Mouse (Mus musculus): ENCODE results near the gene Prickle1. TPM values are rescaled to one million over a fixed set of nuclear protein-coding genes. Genes with fewer than 3 reads are reported as not detected.

Prickle1 gene
- polyA plus RNA-seq, 1 experiment from 2014 or later, result 26.1 TPM

GRCm38 (mm10) chr15:93591371-93591770 lies 4.3 kb downstream of the Prickle1 start:
- peak overlapping the region; percentile 58; the same call in 1 of the 2 replicates for H3K27ac ChIP-seq (ENCODE audit: low read length)
- peak overlapping the region; percentile 46 for H3K4me2 ChIP-seq (replicated peaks; ENCODE audit: low read depth, low read length)
- peak; percentile 24; the same call in 1 of the 2 replicates for TF ChIP-seq CTCF (IDR thresholded peaks at IDR 0.05)
- TF ChIP-seq EP300 (IDR thresholded peaks at IDR 0.05), result no peak
- no peak for DNase-seq (ENCODE audit: low spot score)
- ATAC-seq, result no peak
- H3K4me3 ChIP-seq (ENCODE audit: low read depth, low read length), result peak overlapping the region; percentile 24
- H3K9me3 ChIP-seq (ENCODE audit: low read length), result no peaks in the 10 kb centered on the region
- no peak overlapping the region for H3K9ac ChIP-seq (replicated peaks; ENCODE audit: low read depth)
- no peaks in the 10 kb centered on the region for H3K36me3 ChIP-seq (ENCODE audit: insufficient read depth, low read length)
- H3K4me1 ChIP-seq (ENCODE audit: insufficient read depth, low read depth, low read length), result 0 out of 2 replicates have a peak, but pooled peaks cover 4% of the 10 kb centered on the region
- WGBS, result 33% methylated on average over 7 of the region's 7 CpGs
- no peaks in the 10 kb centered on the region for H3K27me3 ChIP-seq (replicated peaks; ENCODE audit: insufficient read depth, low read length)

- no peak for ATAC-seq
These were observed 7.3 kb downstream of the Prickle1 start for GRCm38 (mm10) chr15:93588401-93588800.

GRCm38 (mm10) chr15:93587660-93588059 lies 8.0 kb downstream of the Prickle1 start:
- WGBS, result 86% methylated on average over 8 of the region's 8 CpGs
- ATAC-seq, result no peak

More at GRCm38 (mm10) chr15:93588401-93588800, 7.3 kb downstream of the Prickle1 start:
- Histone ChIP-seq H3K4me1 (ENCODE audit: insufficient read depth, low read depth, low read length) (no peaks in the 10 kb centered on the region), H3K27me3 (replicated peaks; ENCODE audit: insufficient read depth, low read length) (no peaks in the 10 kb centered on the region), H3K27ac (ENCODE audit: low read length) (no peak overlapping the region), H3K36me3 (ENCODE audit: insufficient read depth, low read length) (no peaks in the 10 kb centered on the region), H3K4me3 (ENCODE audit: low read depth, low read length) (no peak overlapping the region), H3K9me3 (ENCODE audit: low read length) (no peaks in the 10 kb centered on the region), H3K4me2 (replicated peaks; ENCODE audit: low read depth, low read length) (no peak overlapping the region), H3K9ac (replicated peaks; ENCODE audit: low read depth) (no peak overlapping the region)
- TF ChIP-seq CTCF (IDR thresholded peaks at IDR 0.05) (no peak), EP300 (IDR thresholded peaks at IDR 0.05) (no peak)
- no peak for DNase-seq (ENCODE audit: low spot score)
- WGBS, result 63% methylated on average over 6 of the region's 6 CpGs

DNA sequence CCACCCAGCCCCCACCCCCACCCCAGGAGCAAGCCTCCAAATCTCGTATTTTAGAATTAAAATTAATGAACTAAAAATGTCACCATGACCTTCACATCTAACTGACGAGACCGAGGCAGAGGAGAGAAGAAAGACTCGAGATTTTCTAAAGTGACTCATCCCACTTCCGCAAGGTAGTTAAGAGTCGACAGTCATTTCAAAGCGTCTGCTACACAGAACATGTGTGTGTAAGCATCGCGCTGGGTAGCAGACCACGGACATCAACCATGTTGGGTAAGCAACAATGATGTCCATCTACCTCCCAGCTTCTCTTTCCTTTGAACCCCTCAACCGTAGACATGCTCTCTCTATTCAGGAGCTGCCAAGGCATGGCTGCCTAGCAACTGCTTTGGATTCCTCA lies 12.6 kb downstream of the Prickle1 start:
- WGBS, result 87% methylated on average over 11 of the region's 11 CpGs
- H3K4me1 ChIP-seq (ENCODE audit: insufficient read depth, low read depth, low read length), result no peaks in the 10 kb centered on the region
- no peak overlapping the region for H3K9ac ChIP-seq (replicated peaks; ENCODE audit: low read depth)
- H3K36me3 ChIP-seq (ENCODE audit: insufficient read depth, low read length), result no peaks in the 10 kb centered on the region
- H3K27me3 ChIP-seq (replicated peaks; ENCODE audit: insufficient read depth, low read length), result no peaks in the 10 kb centered on the region
- ATAC-seq (no peak), DNase-seq (ENCODE audit: low spot score) (no peak)
- H3K4me3 ChIP-seq (ENCODE audit: low read depth, low read length), result no peak overlapping the region
- TF ChIP-seq EP300 (IDR thresholded peaks at IDR 0.05), result no peak
- TF ChIP-seq CTCF (IDR thresholded peaks at IDR 0.05), result no peak
- H3K27ac ChIP-seq (ENCODE audit: low read length), result no peak overlapping the region
- no peak overlapping the region for H3K4me2 ChIP-seq (replicated peaks; ENCODE audit: low read depth, low read length)
- no peaks in the 10 kb centered on the region for H3K9me3 ChIP-seq (ENCODE audit: low read length)

More at GRCm38 (mm10) chr15:93587660-93588059, 8.0 kb downstream of the Prickle1 start:
- TF ChIP-seq CTCF (IDR thresholded peaks at IDR 0.05) (no peak), EP300 (IDR thresholded peaks at IDR 0.05) (no peak)
- DNase-seq (ENCODE audit: low spot score), result no peak
- Histone ChIP-seq H3K4me3 (ENCODE audit: low read depth, low read length) (no peak overlapping the region), H3K27ac (ENCODE audit: low read length) (no peak overlapping the region), H3K4me2 (replicated peaks; ENCODE audit: low read depth, low read length) (no peak overlapping the region), H3K4me1 (ENCODE audit: insufficient read depth, low read depth, low read length) (no peaks in the 10 kb centered on the region), H3K9ac (replicated peaks; ENCODE audit: low read depth) (no peak overlapping the region), H3K27me3 (replicated peaks; ENCODE audit: insufficient read depth, low read length) (no peaks in the 10 kb centered on the region), H3K36me3 (ENCODE audit: insufficient read depth, low read length) (no peaks in the 10 kb centered on the region), H3K9me3 (ENCODE audit: low read length) (no peaks in the 10 kb centered on the region)

DNA sequence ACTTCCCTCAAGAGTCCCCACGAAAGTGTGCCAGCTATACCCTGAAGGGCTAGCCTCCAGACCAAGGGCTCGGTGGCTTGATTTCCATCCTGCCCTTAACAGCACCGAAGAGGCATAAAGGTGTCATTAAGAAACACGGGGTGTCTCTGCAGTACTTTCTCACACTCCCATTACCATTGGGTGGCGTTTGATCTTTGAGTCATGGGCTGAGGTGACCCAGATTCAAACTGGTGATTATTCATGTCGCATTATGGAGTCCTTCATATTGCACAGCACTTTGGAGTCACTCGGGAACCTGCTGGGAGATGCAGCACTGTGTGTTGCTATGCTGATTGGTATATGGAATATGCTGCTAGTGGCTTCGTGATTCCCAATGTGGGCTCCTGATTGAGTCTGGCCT lies 14.0 kb downstream of the Prickle1 start:
- Histone ChIP-seq H3K9me3 (ENCODE audit: low read length) (no peaks in the 10 kb centered on the region), H3K4me1 (ENCODE audit: insufficient read depth, low read depth, low read length) (no peaks in the 10 kb centered on the region), H3K4me2 (replicated peaks; ENCODE audit: low read depth, low read length) (no peak overlapping the region), H3K27me3 (replicated peaks; ENCODE audit: insufficient read depth, low read length) (no peaks in the 10 kb centered on the region), H3K27ac (ENCODE audit: low read length) (no peak overlapping the region), H3K9ac (replicated peaks; ENCODE audit: low read depth) (no peak overlapping the region), H3K36me3 (ENCODE audit: insufficient read depth, low read length) (no peaks in the 10 kb centered on the region), H3K4me3 (ENCODE audit: low read depth, low read length) (no peak overlapping the region)
- 82% methylated on average over 8 of the region's 8 CpGs for WGBS
- DNase-seq (ENCODE audit: low spot score) (no peak), ATAC-seq (no peak)
- TF ChIP-seq CTCF (IDR thresholded peaks at IDR 0.05) (no peak), EP300 (IDR thresholded peaks at IDR 0.05) (no peak)

- Histone ChIP-seq H3K27me3 (replicated peaks; ENCODE audit: insufficient read depth, low read length) (no peaks in the 10 kb centered on the region), H3K9me3 (ENCODE audit: low read length) (no peaks in the 10 kb centered on the region), H3K9ac (replicated peaks; ENCODE audit: low read depth) (no peak overlapping the region), H3K4me3 (ENCODE audit: low read depth, low read length) (no peak overlapping the region), H3K4me2 (replicated peaks; ENCODE audit: low read depth, low read length) (no peak overlapping the region), H3K27ac (ENCODE audit: low read length) (no peak overlapping the region), H3K4me1 (ENCODE audit: insufficient read depth, low read depth, low read length) (no peaks in the 10 kb centered on the region), H3K36me3 (ENCODE audit: insufficient read depth, low read length) (no peaks in the 10 kb centered on the region)
- DNase-seq (ENCODE audit: low spot score) (peak; percentile 17), ATAC-seq (no peak)
- TF ChIP-seq EP300 (IDR thresholded peaks at IDR 0.05) (no peak), CTCF (IDR thresholded peaks at IDR 0.05) (peak; percentile 41)
- 61% methylated on average over 9 of the region's 9 CpGs for WGBS
These were observed 15.8 kb downstream of the Prickle1 start for GRCm38 (mm10) chr15:93579899-93580298.

GRCm38 (mm10) chr15:93579100-93579499 lies 16.6 kb downstream of the Prickle1 start:
- H3K27ac ChIP-seq (ENCODE audit: low read length), result no peak overlapping the region
- no peak overlapping the region for H3K9ac ChIP-seq (replicated peaks; ENCODE audit: low read depth)
- H3K4me2 ChIP-seq (replicated peaks; ENCODE audit: low read depth, low read length), result no peak overlapping the region
- no peaks in the 10 kb centered on the region for H3K27me3 ChIP-seq (replicated peaks; ENCODE audit: insufficient read depth, low read length)
- no peaks in the 10 kb centered on the region for H3K9me3 ChIP-seq (ENCODE audit: low read length)
- no peak for ATAC-seq
- H3K4me1 ChIP-seq (ENCODE audit: insufficient read depth, low read depth, low read length), result no peaks in the 10 kb centered on the region
- H3K4me3 ChIP-seq (ENCODE audit: low read depth, low read length), result no peak overlapping the region
- WGBS, result 61% methylated on average over 9 of the region's 9 CpGs
- H3K36me3 ChIP-seq (ENCODE audit: insufficient read depth, low read length), result no peaks in the 10 kb centered on the region
- no peak for DNase-seq (ENCODE audit: low spot score)
- no peak for TF ChIP-seq EP300 (IDR thresholded peaks at IDR 0.05)
- TF ChIP-seq CTCF (IDR thresholded peaks at IDR 0.05), result no peak

Measured in lung, postnatal 0 days (tissue).